Comparison of ENCODE assay signal across 21 mouse cellular contexts in genomic region chr2:133615299-133615698, GRCm38 (mm10).
A peak's percentile ranks its signal among the peaks of the same experiment; 100 is the strongest.
DNase-seq lines count a peak whose midpoint lies in the region; ATAC-seq and TF ChIP-seq lines count a peak whose summit lies in the region.
"Had no signal": no experiment of that assay in that cellular context is flagged by ENCODE, and none has a peak within 500 bp of the region (broad histone marks: within the 10 kb centered on the region; RNA-seq: fewer than 3 reads in every experiment).

No protein-coding gene starts in this region.

- no peaks in the 10 kb centered on the region for H3K36me3 ChIP-seq in forebrain, embryonic 13.5 days (ENCODE audit: poor library complexity, severe bottlenecking)
- no peaks in the 10 kb centered on the region for H3K36me3 ChIP-seq in forebrain, embryonic 10.5 days (replicated peaks)
- no peaks in the 10 kb centered on the region for H3K36me3 ChIP-seq in forebrain, embryonic 15.5 days
- H3K36me3 ChIP-seq in forebrain, embryonic 11.5 days (ENCODE audit: control insufficient read depth, insufficient read depth, low read length), result no peaks in the 10 kb centered on the region
- no peaks in the 10 kb centered on the region for H3K36me3 ChIP-seq in forebrain, postnatal 0 days (ENCODE audit: insufficient read depth)
- H3K36me3 ChIP-seq: embryonic facial prominence, embryonic 13.5 days; embryonic facial prominence, embryonic 15.5 days; G1E had no signal

- TF ChIP-seq CTCF in forebrain, postnatal 0 days (IDR thresholded peaks at IDR 0.05; ENCODE audit: low read depth), result no peak

- no peak overlapping the region for H3K9ac ChIP-seq in forebrain, embryonic 13.5 days
- H3K9ac ChIP-seq in forebrain, embryonic 15.5 days (replicated peaks), result no peak overlapping the region
- no peak overlapping the region for H3K9ac ChIP-seq in forebrain, embryonic 11.5 days (ENCODE audit: low read length)
- no peak overlapping the region for H3K9ac ChIP-seq in forebrain, postnatal 0 days
- H3K9ac ChIP-seq: embryonic facial prominence, embryonic 13.5 days; embryonic facial prominence, embryonic 15.5 days had no signal

- DNase-seq in forebrain, embryonic 10.5 days (ENCODE audit: extremely low spot score, low spot score), result no peak
- DNase-seq in forebrain, embryonic 11.5 days (ENCODE audit: low spot score), result no peak
- DNase-seq in forebrain, postnatal 0 days, result no peak
- DNase-seq in neural tube, embryonic 10.5 days (ENCODE audit: extremely low spot score, low spot score), result no peak
- DNase-seq: adrenal gland, adult 8-10 months; B cell, adult 2 months; cerebellum, adult 11 months; cerebellum, adult 18-20 months; cerebellum, adult 8-10 months; cerebellum, adult 9-11 months; cerebellum, postnatal 36 days had no signal

- no peak overlapping the region for H3K4me2 ChIP-seq in forebrain, embryonic 13.5 days
- no peak overlapping the region for H3K4me2 ChIP-seq in forebrain, embryonic 15.5 days (replicated peaks)
- no peak overlapping the region for H3K4me2 ChIP-seq in forebrain, embryonic 11.5 days (ENCODE audit: low read depth, low read length, severe bottlenecking)
- H3K4me2 ChIP-seq in forebrain, postnatal 0 days (ENCODE audit: low read depth), result no peak overlapping the region
- H3K4me2 ChIP-seq: embryonic facial prominence, embryonic 13.5 days; embryonic facial prominence, embryonic 15.5 days had no signal

- no peaks in the 10 kb centered on the region for H3K4me1 ChIP-seq in forebrain, embryonic 13.5 days
- H3K4me1 ChIP-seq in forebrain, embryonic 10.5 days, result no peaks in the 10 kb centered on the region
- H3K4me1 ChIP-seq in forebrain, embryonic 15.5 days, result no peaks in the 10 kb centered on the region
- H3K4me1 ChIP-seq in forebrain, embryonic 11.5 days (replicated peaks; ENCODE audit: control insufficient read depth, insufficient read depth, low read length), result no peaks in the 10 kb centered on the region
- no peaks in the 10 kb centered on the region for H3K4me1 ChIP-seq in forebrain, postnatal 0 days (ENCODE audit: insufficient read depth)
- H3K4me1 ChIP-seq: embryonic facial prominence, embryonic 13.5 days; embryonic facial prominence, embryonic 15.5 days had no signal

- H3K9me3 ChIP-seq in forebrain, embryonic 13.5 days (replicated peaks), result no peaks in the 10 kb centered on the region
- no peaks in the 10 kb centered on the region for H3K9me3 ChIP-seq in forebrain, embryonic 10.5 days
- no peaks in the 10 kb centered on the region for H3K9me3 ChIP-seq in forebrain, embryonic 15.5 days
- no peaks in the 10 kb centered on the region for H3K9me3 ChIP-seq in forebrain, embryonic 11.5 days (ENCODE audit: control insufficient read depth, low read length)
- no peaks in the 10 kb centered on the region for H3K9me3 ChIP-seq in forebrain, postnatal 0 days (ENCODE audit: low read length)
- H3K9me3 ChIP-seq: embryonic facial prominence, embryonic 13.5 days; embryonic facial prominence, embryonic 15.5 days had no signal

- WGBS in forebrain, embryonic 13.5 days, result 77% methylated on average over 3 of the region's 3 CpGs
- WGBS in forebrain, embryonic 10.5 days, result 88% methylated on average over 3 of the region's 3 CpGs
- WGBS in forebrain, embryonic 15.5 days, result 70% methylated on average over 3 of the region's 3 CpGs
- 84% methylated on average over 3 of the region's 3 CpGs for WGBS in forebrain, embryonic 11.5 days
- 47% methylated on average over 3 of the region's 3 CpGs for WGBS in forebrain, postnatal 0 days

- ATAC-seq in forebrain, embryonic 13.5 days, result peak; percentile 59; the same call in 1 of the 2 replicates
- ATAC-seq in forebrain, embryonic 15.5 days (replicated peaks), result peak; percentile 61; the same call in 1 of the 2 replicates
- ATAC-seq in forebrain, embryonic 11.5 days (replicated peaks; ENCODE audit: low FRiP score), result no peak
- ATAC-seq in forebrain, postnatal 0 days, result peak; percentile 71
- ATAC-seq: activated CD4-positive, CD25-positive, alpha-beta regulatory T cell, adult 4 months; CD4-positive, CD25-positive, alpha-beta regulatory T cell, adult 4 months; Patski had no signal

- no peak overlapping the region for H3K27ac ChIP-seq in forebrain, embryonic 13.5 days
- no peak overlapping the region for H3K27ac ChIP-seq in forebrain, embryonic 10.5 days
- H3K27ac ChIP-seq in forebrain, embryonic 15.5 days (replicated peaks), result no peak overlapping the region
- H3K27ac ChIP-seq in forebrain, embryonic 11.5 days (ENCODE audit: low read depth, low read length), result no peak overlapping the region
- H3K27ac ChIP-seq in forebrain, postnatal 0 days (ENCODE audit: low read depth, low read length), result no peak overlapping the region
- H3K27ac ChIP-seq: embryonic facial prominence, embryonic 13.5 days; embryonic facial prominence, embryonic 15.5 days had no signal

- H3K27me3 ChIP-seq in forebrain, embryonic 13.5 days, result no peaks in the 10 kb centered on the region
- H3K27me3 ChIP-seq in forebrain, embryonic 10.5 days (ENCODE audit: poor library complexity, severe bottlenecking), result no peaks in the 10 kb centered on the region
- no peaks in the 10 kb centered on the region for H3K27me3 ChIP-seq in forebrain, embryonic 15.5 days
- H3K27me3 ChIP-seq in forebrain, embryonic 11.5 days (ENCODE audit: control insufficient read depth, insufficient read depth, low read length), result no peaks in the 10 kb centered on the region
- no peaks in the 10 kb centered on the region for H3K27me3 ChIP-seq in forebrain, postnatal 0 days (ENCODE audit: insufficient read depth, low read length)
- H3K27me3 ChIP-seq: CH12.LX; embryonic facial prominence, embryonic 13.5 days; embryonic facial prominence, embryonic 15.5 days had no signal

- no peak overlapping the region for H3K4me3 ChIP-seq in forebrain, embryonic 13.5 days
- no peak overlapping the region for H3K4me3 ChIP-seq in forebrain, embryonic 10.5 days
- H3K4me3 ChIP-seq in forebrain, embryonic 15.5 days, result no peak overlapping the region
- H3K4me3 ChIP-seq in forebrain, embryonic 11.5 days (ENCODE audit: low read depth, low read length), result no peak overlapping the region
- no peak overlapping the region for H3K4me3 ChIP-seq in forebrain, postnatal 0 days (ENCODE audit: low read depth, low read length)
- H3K4me3 ChIP-seq: embryonic facial prominence, embryonic 13.5 days; embryonic facial prominence, embryonic 15.5 days; erythroblast, embryonic 14.5 days had no signal
